Mouse (Mus musculus) bone marrow macrophage, adult 2 months (primary cell): ENCODE results near the gene Naa30.

ENCODE experiments used
- CTCF ChIP-seq: IDR thresholded peaks from 2 replicates; pipeline ENCODE4 v1.5.1; 2012; ENCODE audit warnings: low read depth, mild to moderate bottlenecking, low read length, moderate library complexity
- POLR2A ChIP-seq: IDR thresholded peaks from 2 replicates; pipeline ENCODE4 v1.6.1; 2012; ENCODE audit warnings: mild to moderate bottlenecking, low read depth, low read length, borderline replicate concordance

GRCm38 (mm10) chr14:49132391-49132790, 39.6 kb upstream of the Naa30 start:
- no peak for TF ChIP-seq POLR2A
- no peak for TF ChIP-seq CTCF
